Mouse (Mus musculus) liver, embryonic 12.5 days (tissue): ENCODE data around the gene Gm5105. TPM values are rescaled to one million over a fixed set of nuclear protein-coding genes. Genes with fewer than 3 reads are reported as not detected.

ENCODE experiments used
- polyA plus RNA-seq: library from polyadenylated mRNA; unstranded; fragments of >200 nt; fragmentation: Nextera tagmentation; extraction: Ambion mirVana; gene quantifications from 2 replicates; pipeline ENCODE4 v1.2.1, GENCODE M21; 2016

Gene Gm5105
- polyA plus RNA-seq, 1 experiment from 2014 or later: not detected

Other genes with a start within 250 kb of the Gm5105 start
- 1,584 and 1,643 TPM in 2 replicates for gene H2afz, start 202.9 kb downstream of the Gm5105 start, polyA plus RNA-seq
- 6.5 TPM in 2 replicates for gene Dnajb14, start 199.7 kb downstream of the Gm5105 start, polyA plus RNA-seq
- gene Lamtor3, start 148.9 kb downstream of the Gm5105 start, polyA plus RNA-seq: 72.6 and 77.5 TPM in 2 replicates
- gene Dapp1, start 85.8 kb downstream of the Gm5105 start, polyA plus RNA-seq: 22.0 and 22.7 TPM in 2 replicates
- gene 1110002E22Rik, start 2.3 kb downstream of the Gm5105 start, polyA plus RNA-seq: 0.04 TPM in 2 replicates
- 8.8 and 11.0 TPM in 2 replicates for gene Trmt10a, start 76.1 kb upstream of the Gm5105 start, polyA plus RNA-seq
- gene Mttp, start 77.6 kb upstream of the Gm5105 start, polyA plus RNA-seq: 36.3 and 37.0 TPM in 2 replicates
- gene 4930579F01Rik, start 126.4 kb upstream of the Gm5105 start, polyA plus RNA-seq: not detected in 2 replicates
- gene Adh7, start 150.4 kb upstream of the Gm5105 start, polyA plus RNA-seq: 0.19 and 0.26 TPM in 2 replicates
- 0.92 and 0.97 TPM in 2 replicates for gene Adh1, start 193.6 kb upstream of the Gm5105 start, polyA plus RNA-seq
- gene Adh6a, start 245.9 kb upstream of the Gm5105 start, polyA plus RNA-seq: not detected in 2 replicates